Mouse (Mus musculus) layer of hippocampus, postnatal 36 days (tissue): ENCODE measurements around the gene Sf3a2. TPM values are rescaled to one million over a fixed set of nuclear protein-coding genes. Genes with fewer than 3 reads are reported as not detected.

Experiments used
- microRNA-seq, 2 experiments: library from miRNA; unstranded; fragments of <30 nt; microRNA quantifications; one replicate each; pipeline ENCODE4 v1.2.0; 2021
- total RNA-seq, 2 experiments: library from RNA; stranded (reverse); gene quantifications; 2 replicates each; pipeline ENCODE4 v1.2.3; 2021

The Sf3a2 gene
- total RNA-seq, 2 experiments from 2014 or later, result 43.8 to 47.1 TPM

Small RNA genes within 50 kb of the gene (microRNA-seq; reads per million reads assigned to microRNA genes)
- 4.4 to 5.7 reads per million in 2 experiments for gene Mir1982

Other genes starting within 250 kb of the Sf3a2 start
- gene Rexo1, start 236.6 kb upstream of the Sf3a2 start, total RNA-seq, result 10 to 100 TPM; 43.9 to 49.3 TPM
- gene Klf16, start 220.9 kb upstream of the Sf3a2 start, total RNA-seq, result 10 to 100 TPM; 51.7 to 56.8 TPM
- 100 to 1,000 TPM; 161 to 176 TPM for gene Abhd17a, start 207.9 kb upstream of the Sf3a2 start, total RNA-seq
- 10 to 100 TPM; 41.8 to 44.9 TPM for gene Scamp4, start 195.3 kb upstream of the Sf3a2 start, total RNA-seq
- gene Adat3, start 195.3 kb upstream of the Sf3a2 start, total RNA-seq, result 1 to 10 TPM; 3.8 to 4.5 TPM
- 1 to 10 TPM; 2.6 to 3.1 TPM for gene Gm49322, start 192.2 kb upstream of the Sf3a2 start, total RNA-seq
- 100 to 1,000 TPM; 216 to 241 TPM for gene Csnk1g2, start 175.4 kb upstream of the Sf3a2 start, total RNA-seq
- 100 to 1,000 TPM; 102 to 106 TPM for gene Btbd2, start 141.1 kb upstream of the Sf3a2 start, total RNA-seq
- 10 to 100 TPM; 44.7 to 52.3 TPM for gene Mknk2, start 120.1 kb upstream of the Sf3a2 start, total RNA-seq
- gene Mob3a, start 96.2 kb upstream of the Sf3a2 start, total RNA-seq, result 10 to 100 TPM; 16.0 to 16.1 TPM
- 10 to 100 TPM; 49.7 to 57.0 TPM for gene Izumo4, start 96.0 kb upstream of the Sf3a2 start, total RNA-seq
- gene Ap3d1, start 55.9 kb upstream of the Sf3a2 start, total RNA-seq, result 100 to 1,000 TPM; 142 to 147 TPM
- 10 to 100 TPM; 48.6 to 61.9 TPM for gene Dot1l, start 43.0 kb upstream of the Sf3a2 start, total RNA-seq
- 10 to 100 TPM; 73.8 to 74.5 TPM for gene Plekhj1, start 428 bp downstream of the Sf3a2 start, total RNA-seq
- 1 to 10 TPM; 3.9 to 4.2 TPM for gene Amh, start 7.0 kb downstream of the Sf3a2 start, total RNA-seq
- gene Jsrp1, start 15.3 kb downstream of the Sf3a2 start, total RNA-seq, result 1 to 10 TPM; 2.3 to 2.5 TPM
- 100 to 1,000 TPM; 484 to 486 TPM for gene Oaz1, start 28.5 kb downstream of the Sf3a2 start, total RNA-seq
- 10 to 100 TPM; 40.1 to 47.7 TPM for gene Lingo3, start 45.8 kb downstream of the Sf3a2 start, total RNA-seq
- 10 to 100 TPM; 40.0 to 47.7 TPM for gene Lsm7, start 57.0 kb downstream of the Sf3a2 start, total RNA-seq
- gene Sppl2b, start 57.1 kb downstream of the Sf3a2 start, total RNA-seq, result 10 to 100 TPM; 56.0 to 67.0 TPM
- gene Tmprss9, start 73.7 kb downstream of the Sf3a2 start, total RNA-seq, result under 1 TPM; 0.15 to 0.40 TPM
- 100 to 1,000 TPM; 142 to 144 TPM for gene Timm13, start 102.8 kb downstream of the Sf3a2 start, total RNA-seq
- 10 to 100 TPM; 19.6 to 19.7 TPM for gene Lmnb2, start 120.0 kb downstream of the Sf3a2 start, total RNA-seq
- 10 to 100 TPM; 17.7 to 19.1 TPM for gene Gadd45b, start 131.9 kb downstream of the Sf3a2 start, total RNA-seq
- 100 to 1,000 TPM; 161 to 175 TPM for gene Gng7, start 216.7 kb downstream of the Sf3a2 start, total RNA-seq
- gene Diras1, start 227.5 kb downstream of the Sf3a2 start, total RNA-seq, result 10 to 100 TPM; 96.5 to 98.1 TPM
- gene Slc39a3, start 239.2 kb downstream of the Sf3a2 start, total RNA-seq, result 10 to 100 TPM; 69.6 to 71.4 TPM